Mouse (Mus musculus): Measurements from ENCODE around the gene Tepsin. TPM values are rescaled to one million over a fixed set of nuclear protein-coding genes. Genes with fewer than 3 reads are reported as not detected.

The Tepsin gene
- polyA plus RNA-seq, 1 experiment from 2014 or later: 21.1 TPM

DNA sequence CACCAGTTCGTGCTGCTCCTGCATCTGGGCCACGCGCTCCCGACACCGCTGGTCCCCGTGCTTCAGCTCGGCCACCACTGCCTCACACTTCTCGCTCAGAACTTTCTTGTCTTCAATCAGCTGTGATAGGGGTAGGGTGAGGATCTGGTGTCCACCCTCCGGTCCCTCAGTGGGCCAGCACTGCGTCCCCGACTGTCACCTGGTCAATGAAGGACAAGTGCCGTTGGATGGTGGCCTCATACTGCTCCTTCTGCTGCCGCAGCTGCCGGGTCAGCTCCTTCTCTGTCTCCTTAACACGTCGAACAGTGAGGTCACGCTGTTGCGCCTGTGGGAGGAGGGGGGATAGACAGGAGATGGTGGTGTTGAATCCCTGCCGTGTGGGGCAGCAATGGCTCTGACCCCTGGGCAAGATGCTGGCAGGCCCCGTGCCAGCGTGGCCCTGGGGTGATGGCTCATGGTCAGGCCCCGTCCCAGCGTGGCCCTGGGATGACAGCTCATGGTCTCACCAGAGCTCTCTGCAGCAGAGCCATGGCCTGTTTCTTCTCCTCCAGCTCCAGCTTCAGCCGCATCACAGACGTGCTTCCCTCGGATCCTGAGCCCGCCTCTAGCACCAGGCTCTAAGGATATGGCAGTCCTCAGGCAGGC lies 28.1 kb downstream of the Tepsin start:
- Histone ChIP-seq H3K27ac (ENCODE audit: low read length) (no peak overlapping the region), H3K9ac (ENCODE audit: low read depth, low read length) (no peak overlapping the region; the same call in 1 of the 2 replicates), H3K4me3 (ENCODE audit: low read length) (no peak overlapping the region), H3K27me3 (replicated peaks; ENCODE audit: control insufficient read depth, insufficient read depth, low read length) (no peaks in the 10 kb centered on the region), H3K4me2 (ENCODE audit: low read depth, low read length) (no peak overlapping the region), H3K9me3 (ENCODE audit: control insufficient read depth, low read length) (no peaks in the 10 kb centered on the region), H3K36me3 (ENCODE audit: control insufficient read depth, insufficient read depth, low read length) (peaks cover 20% of the 10 kb centered on the region), H3K4me1 (ENCODE audit: control insufficient read depth, insufficient read depth, low read length) (peaks cover 10% of the 10 kb centered on the region)
- ATAC-seq: no peak
- 90% methylated on average over 27 of the region's 27 CpGs for WGBS

DNA sequence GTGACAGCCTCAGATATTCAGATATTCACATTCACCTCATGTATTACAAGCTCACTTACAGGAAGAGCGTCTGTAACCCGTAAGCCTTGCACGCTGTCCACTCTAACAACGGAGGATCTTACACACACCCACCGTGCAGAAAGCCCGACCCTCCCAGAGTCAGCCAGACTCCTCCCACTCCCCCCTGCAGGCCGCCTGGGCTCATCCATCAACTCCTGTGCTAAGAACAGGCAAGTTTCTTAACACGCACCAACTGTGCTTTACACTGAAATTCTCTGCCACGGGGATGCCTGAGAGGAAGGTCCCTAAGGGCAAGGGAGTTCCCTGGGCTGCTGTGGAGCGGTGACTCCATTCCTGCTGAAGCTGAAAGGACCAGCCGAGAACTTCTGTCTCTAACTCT lies 29.3 kb downstream of the Tepsin start:
- 0 out of 2 replicates have a peak, but pooled peaks cover 5% of the 10 kb centered on the region for H3K4me1 ChIP-seq (ENCODE audit: control insufficient read depth, insufficient read depth, low read length)
- H3K27me3 ChIP-seq (replicated peaks; ENCODE audit: control insufficient read depth, insufficient read depth, low read length): no peaks in the 10 kb centered on the region
- H3K4me2 ChIP-seq (ENCODE audit: low read depth, low read length): no peak overlapping the region
- H3K9me3 ChIP-seq (ENCODE audit: control insufficient read depth, low read length): no peaks in the 10 kb centered on the region
- peaks cover 20% of the 10 kb centered on the region for H3K36me3 ChIP-seq (ENCODE audit: control insufficient read depth, insufficient read depth, low read length)
- 37% methylated on average over 11 of the region's 11 CpGs for WGBS
- H3K27ac ChIP-seq (ENCODE audit: low read length): no peak overlapping the region
- 0 out of 2 replicates have a peak overlapping the region, but pooled peaks have one; percentile 19 for H3K9ac ChIP-seq (ENCODE audit: low read depth, low read length)
- no peak overlapping the region for H3K4me3 ChIP-seq (ENCODE audit: low read length)
- no peak for ATAC-seq

DNA sequence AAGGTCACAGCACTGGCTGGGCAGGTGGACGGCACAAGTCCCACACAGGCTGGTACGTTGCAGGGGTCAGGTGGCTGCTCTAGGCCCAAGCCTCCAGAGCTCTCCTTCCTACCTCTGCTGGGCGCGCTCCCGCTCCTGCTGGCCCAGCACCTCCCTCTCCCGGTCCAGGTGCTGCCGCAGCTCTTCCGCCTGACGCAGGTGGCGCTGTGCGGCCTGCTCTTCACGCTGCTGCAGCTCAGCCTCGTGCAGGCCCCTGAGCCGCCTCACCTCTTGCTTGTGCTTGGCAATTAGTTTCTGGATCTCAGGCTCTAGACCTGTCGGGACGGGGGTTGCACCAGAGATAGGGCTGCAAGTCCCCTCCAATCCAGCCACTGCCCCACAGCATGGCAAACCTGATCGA lies 30.7 kb downstream of the Tepsin start:
- 66% methylated on average over 17 of the region's 17 CpGs for WGBS

DNA sequence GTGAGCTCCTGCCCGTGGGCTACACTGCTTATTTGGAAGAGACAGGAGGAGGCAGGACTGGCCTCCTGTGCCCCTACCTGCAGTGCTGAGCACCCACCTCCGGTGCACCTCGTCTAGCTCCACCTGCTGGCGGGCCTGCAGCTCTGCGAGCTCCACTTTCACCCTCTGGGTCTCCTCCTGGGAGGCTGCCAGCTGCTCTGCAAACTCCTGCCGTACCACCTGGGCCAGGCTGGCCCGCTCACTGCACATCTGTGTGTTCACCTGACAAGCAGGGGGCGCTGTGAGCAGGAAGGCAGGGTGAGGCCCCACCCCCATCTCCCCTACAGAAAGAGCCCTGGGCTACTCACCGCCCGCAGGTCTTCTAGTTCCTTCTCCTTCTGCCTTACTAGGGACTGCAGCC lies 33.2 kb downstream of the Tepsin start:
- Histone ChIP-seq H3K4me1 (ENCODE audit: control insufficient read depth, insufficient read depth, low read length) (peaks cover 12% of the 10 kb centered on the region), H3K36me3 (ENCODE audit: control insufficient read depth, insufficient read depth, low read length) (peaks cover 7% of the 10 kb centered on the region), H3K27ac (ENCODE audit: low read length) (no peak overlapping the region), H3K4me2 (ENCODE audit: low read depth, low read length) (no peak overlapping the region), H3K9me3 (ENCODE audit: control insufficient read depth, low read length) (no peaks in the 10 kb centered on the region), H3K9ac (ENCODE audit: low read depth, low read length) (peak overlapping the region; percentile 19; the same call in 1 of the 2 replicates), H3K27me3 (replicated peaks; ENCODE audit: control insufficient read depth, insufficient read depth, low read length) (no peaks in the 10 kb centered on the region), H3K4me3 (ENCODE audit: low read length) (no peak overlapping the region)
- ATAC-seq: peak; percentile 47; the same call in 1 of the 2 replicates
- WGBS: 35% methylated on average over 10 of the region's 10 CpGs

More for the DNA sequence above, 30.7 kb downstream of the Tepsin start:
- Histone ChIP-seq H3K27ac (ENCODE audit: low read length) (no peak overlapping the region), H3K27me3 (replicated peaks; ENCODE audit: control insufficient read depth, insufficient read depth, low read length) (no peaks in the 10 kb centered on the region), H3K4me2 (ENCODE audit: low read depth, low read length) (no peak overlapping the region), H3K36me3 (ENCODE audit: control insufficient read depth, insufficient read depth, low read length) (peaks cover 20% of the 10 kb centered on the region), H3K9ac (ENCODE audit: low read depth, low read length) (no peak overlapping the region), H3K4me3 (ENCODE audit: low read length) (no peak overlapping the region), H3K4me1 (ENCODE audit: control insufficient read depth, insufficient read depth, low read length) (0 out of 2 replicates have a peak, but pooled peaks cover 5% of the 10 kb centered on the region), H3K9me3 (ENCODE audit: control insufficient read depth, low read length) (no peaks in the 10 kb centered on the region)
- ATAC-seq: peak; percentile 46; the same call in 1 of the 2 replicates

DNA sequence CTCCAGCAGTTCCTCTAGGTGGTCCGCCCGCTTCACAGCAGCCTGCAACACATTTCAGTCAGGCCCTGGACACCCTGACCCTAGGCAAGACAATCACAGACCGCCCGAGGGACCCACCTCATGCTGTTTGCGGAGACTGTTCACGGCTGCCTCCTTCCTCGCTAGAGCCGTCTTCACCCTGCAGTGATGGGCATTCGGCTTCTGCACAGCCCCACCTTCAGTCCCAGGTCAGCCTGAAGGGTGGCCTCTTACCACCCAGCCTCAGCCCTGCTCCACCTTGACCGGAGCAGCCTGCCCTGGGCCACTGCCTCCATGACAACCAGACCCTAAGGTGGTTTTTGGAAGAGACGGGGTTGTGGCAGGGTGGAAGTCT lies 33.9 kb downstream of the Tepsin start:
- Histone ChIP-seq H3K27ac (ENCODE audit: low read length) (no peak overlapping the region), H3K4me1 (ENCODE audit: control insufficient read depth, insufficient read depth, low read length) (peaks cover 16% of the 10 kb centered on the region), H3K27me3 (replicated peaks; ENCODE audit: control insufficient read depth, insufficient read depth, low read length) (no peaks in the 10 kb centered on the region), H3K9me3 (ENCODE audit: control insufficient read depth, low read length) (no peaks in the 10 kb centered on the region), H3K9ac (ENCODE audit: low read depth, low read length) (no peak overlapping the region), H3K4me2 (ENCODE audit: low read depth, low read length) (no peak overlapping the region), H3K4me3 (ENCODE audit: low read length) (no peak overlapping the region), H3K36me3 (ENCODE audit: control insufficient read depth, insufficient read depth, low read length) (peaks cover 1% of the 10 kb centered on the region)
- ATAC-seq: no peak
- WGBS: 89% methylated on average over 11 of the region's 11 CpGs

DNA sequence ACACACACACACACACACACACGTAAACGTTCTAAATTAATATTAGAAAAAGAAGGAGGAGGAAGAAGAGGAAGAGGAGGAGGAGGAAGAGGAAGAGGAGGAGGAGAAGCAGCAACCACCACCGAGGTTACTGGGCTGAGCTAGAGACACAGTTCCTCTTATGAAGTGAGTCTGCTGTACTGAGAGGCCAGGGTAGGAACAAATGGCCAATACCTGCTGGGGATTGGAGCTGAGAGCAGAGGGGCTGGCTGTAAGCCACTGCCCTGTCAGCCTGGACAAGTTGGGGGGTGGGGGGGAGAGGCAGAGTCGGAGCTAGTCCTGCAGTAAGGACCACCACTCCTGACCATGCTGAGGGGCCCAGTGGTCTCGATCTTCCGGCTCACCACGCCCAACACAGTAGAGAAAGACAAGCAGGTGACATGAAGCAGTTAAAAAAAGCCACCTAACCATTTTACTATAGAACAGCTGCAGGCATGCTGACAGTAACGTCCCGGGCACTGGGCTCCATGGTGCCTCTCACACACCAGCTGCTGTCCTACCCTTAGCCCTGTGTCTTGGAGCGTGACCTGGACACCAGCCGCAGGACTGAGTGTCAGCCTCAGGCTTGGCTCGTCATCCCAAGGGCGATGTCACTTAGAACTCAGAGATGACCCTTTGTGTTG lies 34.4 kb downstream of the Tepsin start:
- Histone ChIP-seq H3K4me2 (ENCODE audit: low read depth, low read length) (no peak overlapping the region), H3K4me1 (ENCODE audit: control insufficient read depth, insufficient read depth, low read length) (peaks cover 14% of the 10 kb centered on the region), H3K36me3 (ENCODE audit: control insufficient read depth, insufficient read depth, low read length) (no peaks in the 10 kb centered on the region), H3K27me3 (replicated peaks; ENCODE audit: control insufficient read depth, insufficient read depth, low read length) (no peaks in the 10 kb centered on the region), H3K4me3 (ENCODE audit: low read length) (no peak overlapping the region), H3K27ac (ENCODE audit: low read length) (no peak overlapping the region), H3K9me3 (ENCODE audit: control insufficient read depth, low read length) (no peaks in the 10 kb centered on the region), H3K9ac (ENCODE audit: low read depth, low read length) (no peak overlapping the region)
- WGBS: 80% methylated on average over 13 of the region's 13 CpGs
- ATAC-seq: no peak

DNA sequence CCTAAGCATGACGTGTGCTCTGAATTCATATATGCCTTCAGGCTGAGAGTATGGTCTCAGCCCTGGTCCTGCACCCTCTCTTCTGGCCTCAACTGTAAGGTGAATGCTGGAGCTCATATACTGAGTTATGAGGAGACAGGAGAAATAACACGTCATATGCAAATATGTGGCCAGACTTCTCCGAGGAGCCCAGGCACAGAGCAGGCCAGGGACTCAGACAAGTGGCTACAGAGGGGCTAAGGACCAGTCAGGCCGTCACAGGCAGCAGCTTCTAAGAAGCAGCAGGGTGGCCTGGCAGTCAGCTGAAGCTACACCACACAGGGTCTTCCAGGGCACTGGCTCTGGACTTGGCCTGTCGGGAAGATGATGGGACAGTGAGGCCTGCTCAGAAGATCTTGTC lies 35.2 kb downstream of the Tepsin start:
- peaks cover 14% of the 10 kb centered on the region for H3K4me1 ChIP-seq (ENCODE audit: control insufficient read depth, insufficient read depth, low read length)
- no peak overlapping the region for H3K9ac ChIP-seq (ENCODE audit: low read depth, low read length)
- no peaks in the 10 kb centered on the region for H3K27me3 ChIP-seq (replicated peaks; ENCODE audit: control insufficient read depth, insufficient read depth, low read length)
- no peak overlapping the region for H3K4me3 ChIP-seq (ENCODE audit: low read length)
- no peaks in the 10 kb centered on the region for H3K36me3 ChIP-seq (ENCODE audit: control insufficient read depth, insufficient read depth, low read length)
- WGBS: 79% methylated on average over 5 of the region's 5 CpGs
- no peak overlapping the region for H3K27ac ChIP-seq (ENCODE audit: low read length)
- no peaks in the 10 kb centered on the region for H3K9me3 ChIP-seq (ENCODE audit: control insufficient read depth, low read length)
- ATAC-seq: no peak
- no peak overlapping the region for H3K4me2 ChIP-seq (ENCODE audit: low read depth, low read length)

DNA sequence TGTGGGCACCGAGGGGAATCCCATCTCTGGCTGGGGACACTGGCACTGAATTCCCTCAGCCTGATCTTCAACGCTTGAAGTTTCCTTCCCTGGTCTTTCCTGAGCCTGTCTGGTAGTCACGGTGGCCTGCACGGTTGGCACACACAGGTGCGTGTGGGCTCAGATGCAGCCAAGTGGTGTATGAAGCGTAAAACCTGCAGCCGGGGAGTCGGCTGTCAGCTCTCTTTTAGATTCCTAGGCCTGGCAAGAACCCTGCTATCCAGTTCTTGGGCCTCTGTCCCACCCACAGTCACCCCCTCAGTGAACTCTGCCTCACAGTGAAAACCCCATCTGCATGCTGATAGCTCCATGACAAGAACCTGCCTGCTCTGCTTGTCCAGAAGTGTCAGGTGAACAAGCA lies 37.9 kb downstream of the Tepsin start:
- Histone ChIP-seq H3K27ac (ENCODE audit: low read length) (peak overlapping the region; percentile 6; the same call in 1 of the 2 replicates), H3K9ac (ENCODE audit: low read depth, low read length) (0 out of 2 replicates have a peak overlapping the region, but pooled peaks have one; percentile 14), H3K4me2 (ENCODE audit: low read depth, low read length) (no peak overlapping the region), H3K36me3 (ENCODE audit: control insufficient read depth, insufficient read depth, low read length) (no peaks in the 10 kb centered on the region), H3K9me3 (ENCODE audit: control insufficient read depth, low read length) (no peaks in the 10 kb centered on the region), H3K4me1 (ENCODE audit: control insufficient read depth, insufficient read depth, low read length) (peaks cover 14% of the 10 kb centered on the region), H3K4me3 (ENCODE audit: low read length) (no peak overlapping the region), H3K27me3 (replicated peaks; ENCODE audit: control insufficient read depth, insufficient read depth, low read length) (no peaks in the 10 kb centered on the region)
- 74% methylated on average over 8 of the region's 8 CpGs for WGBS
- 0 out of 2 replicates have a peak, but pooled peaks have one; percentile 26 for ATAC-seq

DNA sequence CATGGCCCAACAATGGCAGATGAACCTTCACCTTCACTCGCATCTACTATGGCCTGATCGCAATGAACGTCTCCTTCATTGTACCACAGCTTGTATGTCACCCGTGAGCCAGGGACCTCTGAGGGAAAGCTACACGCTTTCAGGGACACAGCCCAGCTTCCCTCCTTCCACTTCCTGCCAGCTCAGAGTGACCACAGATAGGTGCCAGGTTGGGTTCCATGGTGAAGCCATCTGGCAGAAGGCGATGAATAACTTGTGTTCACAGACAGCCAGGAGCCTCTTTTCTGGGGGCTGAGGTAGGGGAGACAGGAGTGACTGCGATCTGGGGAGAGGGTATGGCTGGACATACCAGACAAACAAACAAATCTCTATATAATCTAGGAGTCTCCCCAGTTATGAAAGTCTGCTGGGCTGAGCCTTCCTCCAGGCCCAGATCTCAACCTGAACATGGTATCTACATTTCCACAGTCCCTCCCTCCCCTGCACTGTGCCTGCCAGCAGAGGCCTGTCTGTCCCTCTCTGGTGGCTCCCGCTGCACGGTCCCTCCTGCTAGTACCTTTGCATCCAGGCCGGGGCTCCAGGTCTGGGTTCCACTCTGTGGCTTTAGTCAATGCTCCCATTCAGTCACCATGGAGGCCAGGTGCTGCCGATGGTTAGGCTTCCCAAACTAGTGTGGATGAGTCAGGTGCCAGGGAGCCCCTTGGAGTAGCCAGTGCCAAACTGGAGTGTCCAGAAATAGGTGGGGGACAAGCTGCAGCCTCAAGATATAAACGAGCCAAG lies 42.4 kb downstream of the Tepsin start:
- no peak overlapping the region for H3K9ac ChIP-seq (ENCODE audit: low read depth, low read length)
- no peaks in the 10 kb centered on the region for H3K36me3 ChIP-seq (ENCODE audit: control insufficient read depth, insufficient read depth, low read length)
- no peak overlapping the region for H3K27ac ChIP-seq (ENCODE audit: low read length)
- H3K27me3 ChIP-seq (replicated peaks; ENCODE audit: control insufficient read depth, insufficient read depth, low read length): no peaks in the 10 kb centered on the region
- no peak overlapping the region for H3K4me2 ChIP-seq (ENCODE audit: low read depth, low read length)
- H3K4me3 ChIP-seq (ENCODE audit: low read length): no peak overlapping the region
- H3K9me3 ChIP-seq (ENCODE audit: control insufficient read depth, low read length): no peaks in the 10 kb centered on the region
- ATAC-seq: no peak
- peaks cover 25% of the 10 kb centered on the region for H3K4me1 ChIP-seq (ENCODE audit: control insufficient read depth, insufficient read depth, low read length)
- WGBS: 84% methylated on average over 12 of the region's 12 CpGs

All from intestine, embryonic 16.5 days (tissue).